Mouse (Mus musculus): ENCODE measurements at regions not wholly inside any gene's neighbourhood (a gene's known extent, or its start where the extent isn't known, plus 50 kb on each side); places are given as distances from the start of the nearest gene placed in this dataset.
"Not testable (repeated sequence)": the region's sequence is repeated elsewhere in the genome, so short reads cannot be mapped to it uniquely, and the experiment has no call there.

DNA sequence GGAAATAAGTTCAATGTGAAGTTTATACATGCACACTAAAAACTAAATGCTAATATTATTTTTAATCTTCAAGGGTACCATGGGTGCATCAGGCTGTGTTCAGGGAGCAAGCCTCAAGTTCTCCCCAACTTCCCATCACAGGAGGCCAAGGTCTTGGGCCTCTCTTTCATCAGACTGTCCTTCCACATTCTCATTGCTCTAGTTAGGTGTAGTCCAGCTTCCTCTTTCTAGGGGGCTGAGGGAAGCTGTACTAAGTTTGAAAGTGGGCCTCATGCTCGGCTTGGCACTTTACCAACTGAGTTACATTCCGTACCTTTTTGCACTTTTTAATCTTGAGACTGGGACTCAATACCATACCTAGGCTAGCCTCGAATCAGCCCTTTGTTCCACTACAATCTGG lies 173.3 kb downstream of the Dhx15 start:
- no peak for DNase-seq (ENCODE audit: extremely low spot score in 1 of 2, low spot score in 1 of 2)

DNA sequence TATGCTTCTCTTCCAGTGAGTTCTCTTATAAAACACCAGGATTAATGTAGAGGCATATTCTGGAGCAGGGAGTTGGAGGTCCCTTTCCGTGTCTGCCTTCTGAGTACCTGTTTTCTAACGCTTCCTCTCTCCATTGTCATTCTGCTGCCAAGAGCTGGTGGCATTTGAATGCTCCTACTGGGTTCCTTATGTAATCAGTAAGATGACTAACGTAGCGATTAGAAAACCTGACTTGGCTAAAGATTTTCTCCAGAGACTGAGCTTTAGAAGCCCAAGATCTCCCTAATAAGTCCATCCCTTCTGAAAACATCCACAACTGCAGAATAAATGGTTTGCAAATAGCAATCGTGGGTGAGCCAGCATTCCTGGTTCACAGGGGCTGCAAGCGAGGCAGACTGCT lies 174.5 kb downstream of the Dhx15 start:
- DNase-seq (ENCODE audit: extremely low spot score in 1 of 2, low spot score in 1 of 2), result peak in 1 of 2 experiments; percentile 34

DNA sequence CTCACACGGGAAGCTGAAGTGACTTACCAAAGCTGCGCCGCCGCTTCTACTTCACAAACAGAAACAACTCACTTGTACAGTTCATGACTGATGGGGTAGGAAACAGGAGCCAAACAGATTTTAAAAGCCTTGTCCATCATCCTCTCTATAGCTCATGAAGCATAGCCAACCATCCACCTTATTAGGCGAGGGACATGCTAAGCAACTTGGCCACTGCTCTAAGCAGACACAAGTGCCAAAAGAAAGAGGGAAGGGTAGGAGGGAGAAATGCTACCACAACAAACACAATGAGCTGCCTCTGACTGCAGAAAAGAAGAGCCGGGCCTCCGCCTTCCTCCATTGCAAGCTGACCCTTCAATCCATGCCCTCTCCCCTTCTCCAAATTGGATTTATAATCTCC lies 179.9 kb downstream of the Dhx15 start:
- DNase-seq (ENCODE audit: extremely low spot score in 1 of 2, low spot score in 1 of 2), result no peak

DNA sequence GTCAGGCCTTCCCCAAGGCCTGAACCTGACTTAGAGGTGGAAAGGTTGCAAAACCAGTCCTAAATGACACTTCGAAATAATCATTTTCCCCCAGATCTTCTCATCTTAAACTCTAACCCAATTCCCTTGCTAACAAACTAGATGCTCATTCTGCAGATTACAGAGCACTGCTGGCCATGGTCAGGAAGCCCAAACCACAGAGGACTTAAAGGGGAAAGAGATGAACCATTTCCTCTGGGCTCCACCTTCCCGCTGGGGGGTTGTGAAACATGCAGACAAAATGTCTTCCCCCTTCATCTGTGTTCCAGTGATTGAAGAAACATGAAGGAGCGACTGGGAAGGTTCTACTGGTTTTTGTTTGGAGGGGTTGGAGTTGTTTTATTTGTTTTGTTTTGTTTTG lies 181.4 kb downstream of the Dhx15 start:
- no peak for DNase-seq (ENCODE audit: extremely low spot score in 1 of 2, low spot score in 1 of 2)

DNA sequence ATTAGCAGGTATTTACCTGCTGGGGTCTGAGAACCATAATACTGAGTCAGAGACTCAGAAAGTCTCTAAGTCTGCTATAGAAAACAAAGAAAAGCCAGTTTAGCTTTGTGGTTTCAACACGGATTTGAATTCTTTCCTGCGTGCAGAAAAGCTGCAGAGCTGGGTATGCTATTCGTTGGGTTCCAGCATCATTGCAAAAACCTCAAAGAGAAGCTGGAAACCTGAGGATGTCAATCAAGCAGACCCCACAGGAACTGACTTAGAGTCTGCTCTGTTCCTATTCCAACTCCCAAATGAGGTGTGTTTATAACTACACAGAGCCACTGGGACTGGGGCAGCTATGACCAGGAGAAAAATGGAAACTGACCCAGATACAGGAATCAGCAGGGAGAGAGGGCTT lies 183.5 kb downstream of the Dhx15 start:
- DNase-seq (ENCODE audit: extremely low spot score in 1 of 2, low spot score in 1 of 2), result no peak

DNA sequence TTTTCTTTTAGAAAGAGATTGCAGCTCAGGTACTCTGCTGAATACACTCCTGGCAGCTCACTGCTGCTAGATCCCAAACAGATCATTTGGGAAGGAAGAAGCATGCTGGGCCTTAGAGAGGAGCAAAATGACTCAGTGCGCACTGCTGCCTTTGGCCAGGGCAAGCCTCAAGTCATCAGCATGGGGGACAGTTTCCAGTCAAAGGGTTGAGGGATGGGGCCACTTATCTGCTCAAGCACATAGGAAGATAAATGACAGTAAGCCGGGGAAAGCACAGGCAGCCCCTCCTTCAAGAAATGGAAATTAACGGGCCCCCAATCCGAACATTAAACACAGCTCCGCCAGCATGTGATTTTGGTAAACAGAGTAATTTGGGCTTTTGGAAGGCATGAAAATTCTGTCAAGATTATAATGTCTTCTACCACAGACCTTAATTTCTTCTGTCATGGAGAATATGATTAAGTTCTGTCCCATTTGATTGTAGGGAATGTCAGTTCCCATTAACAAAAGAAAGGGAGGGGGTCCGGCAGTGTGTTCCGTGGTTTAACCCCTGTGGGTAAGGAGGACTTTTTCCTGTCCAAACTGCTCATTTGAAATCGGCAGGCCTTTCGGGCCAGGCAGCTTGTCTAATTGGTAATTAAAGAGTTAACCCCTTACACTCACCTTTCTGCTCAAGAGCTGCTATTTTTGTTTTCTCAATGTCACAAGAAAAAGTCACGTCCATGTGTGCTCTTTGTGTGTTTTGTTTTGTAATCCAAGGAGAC lies 199.3 kb downstream of the Dhx15 start:
- DNase-seq (ENCODE audit: extremely low spot score in 1 of 2, low spot score in 1 of 2), result no peak

DNA sequence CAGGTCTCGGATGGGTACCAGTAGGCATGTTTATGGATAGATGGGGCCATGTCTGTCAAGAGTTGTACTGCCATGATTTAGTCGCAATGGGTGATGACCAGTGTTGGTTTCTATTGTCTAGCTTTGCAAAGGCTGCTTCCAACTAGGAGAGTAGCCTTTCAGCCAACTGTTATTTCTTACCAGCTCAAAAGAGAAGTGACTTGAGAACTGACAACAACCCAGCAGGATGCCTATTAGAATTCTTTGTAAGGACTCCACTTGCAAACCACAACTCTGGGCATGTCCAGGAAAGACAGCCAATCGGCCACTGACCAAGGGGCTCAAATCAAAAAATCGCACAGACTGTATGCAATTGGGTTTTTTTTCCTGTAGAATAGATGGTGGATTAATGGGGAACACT lies 200.9 kb downstream of the Dhx15 start:
- no peak for DNase-seq (ENCODE audit: extremely low spot score in 1 of 2, low spot score in 1 of 2)

DNA sequence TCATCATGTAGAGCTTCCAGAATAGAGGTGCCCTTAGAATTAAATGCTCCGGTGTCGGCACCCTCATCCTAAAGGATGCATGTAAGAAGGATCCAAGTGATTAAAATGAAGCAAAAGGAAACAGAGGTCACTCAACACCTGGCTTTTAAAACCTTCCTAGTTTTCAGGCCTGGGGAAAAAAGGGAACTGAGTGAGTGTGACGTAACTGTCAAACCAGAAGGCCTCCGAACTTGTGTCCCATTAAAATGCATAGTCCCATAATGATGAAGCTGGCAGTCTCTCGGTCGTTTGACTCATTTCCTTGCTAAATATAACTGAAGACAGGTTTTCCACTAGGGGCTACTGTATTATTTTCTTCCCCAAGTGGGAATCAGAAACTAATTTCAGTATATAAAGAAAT lies 201.4 kb downstream of the Dhx15 start:
- DNase-seq (ENCODE audit: extremely low spot score in 1 of 2, low spot score in 1 of 2), result no peak

DNA sequence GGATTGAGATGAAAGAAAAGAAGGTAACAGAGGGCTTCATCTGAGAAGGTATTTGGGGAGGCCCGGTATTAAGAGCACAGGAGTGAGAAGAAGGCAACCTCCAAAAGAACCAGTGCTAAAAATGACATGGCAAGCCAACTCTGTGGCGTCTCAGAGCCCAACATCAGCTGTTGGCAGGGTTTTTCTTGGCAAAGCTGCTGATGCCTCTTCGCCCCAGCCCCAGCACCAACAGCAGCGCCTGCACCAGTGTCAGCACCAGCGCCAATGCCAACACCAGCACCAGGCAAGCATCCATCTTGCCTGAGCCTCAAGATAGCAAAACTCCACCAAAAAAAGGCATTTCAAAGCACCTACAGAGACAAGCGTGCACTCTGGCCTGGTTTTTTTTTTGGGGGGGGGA lies 205.3 kb downstream of the Dhx15 start:
- DNase-seq (ENCODE audit: extremely low spot score in 1 of 2, low spot score in 1 of 2), result peak in 1 of 2 experiments; percentile 42

DNA sequence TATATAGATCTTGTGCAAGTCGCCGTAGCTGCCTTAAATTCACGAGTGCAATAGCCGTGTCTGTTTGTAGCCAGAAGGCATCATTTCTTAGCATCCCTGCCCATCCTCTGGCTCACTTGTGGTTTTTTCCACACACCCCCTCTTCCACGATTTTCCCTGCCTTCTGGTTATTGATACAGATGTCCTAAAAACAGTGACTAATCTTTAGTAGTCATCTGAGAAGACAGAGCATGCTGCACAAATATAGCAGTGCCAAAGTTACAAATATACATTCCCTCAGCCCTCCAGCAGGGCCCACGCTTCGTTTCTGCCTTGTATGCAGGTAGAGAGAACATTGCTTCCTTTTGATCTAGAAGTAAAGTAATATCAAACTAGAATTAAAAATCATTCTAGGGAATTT lies 207.5 kb downstream of the Dhx15 start:
- peak; percentile 59 to 73 for DNase-seq (ENCODE audit: extremely low spot score in 1 of 2, low spot score in 1 of 2)

DNA sequence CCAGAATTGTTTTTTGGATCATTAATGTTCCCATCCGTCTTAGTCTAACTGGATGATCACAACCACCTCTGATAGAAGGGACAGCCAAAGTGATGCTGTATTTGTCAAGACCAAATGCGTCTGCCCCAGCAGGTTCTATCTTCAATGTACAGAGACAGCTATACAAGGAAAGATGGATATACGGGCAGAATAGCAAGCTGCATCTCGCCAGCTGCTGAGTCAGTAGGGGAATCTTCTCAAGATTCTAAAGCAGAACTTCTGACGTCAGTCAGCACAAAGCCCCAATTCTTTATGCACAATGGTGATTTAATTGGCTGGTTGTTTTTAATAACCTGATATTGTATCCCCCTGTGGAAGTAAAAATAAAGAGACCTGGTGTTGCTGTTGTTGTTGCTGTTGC lies 209.4 kb downstream of the Dhx15 start:
- peak in 1 of 2 experiments; percentile 32 for DNase-seq (ENCODE audit: extremely low spot score in 1 of 2, low spot score in 1 of 2)

DNA sequence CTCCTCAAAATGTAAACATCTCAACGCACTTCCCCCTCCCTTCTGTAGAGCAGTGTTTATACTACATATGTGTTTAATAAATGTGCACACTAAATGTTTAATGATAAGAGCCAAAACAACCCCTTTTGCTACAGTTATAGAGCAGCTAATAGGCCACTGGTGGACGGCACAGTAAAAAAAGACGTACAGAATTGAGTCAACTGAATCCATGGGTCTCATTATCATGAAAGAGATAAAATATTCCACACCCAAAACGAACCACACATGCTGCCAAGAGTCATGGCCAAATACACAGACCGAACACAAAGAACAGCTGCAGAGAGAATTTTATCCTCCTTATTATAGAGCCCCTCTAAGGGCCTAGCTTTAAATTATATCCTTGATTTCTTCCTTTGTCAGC lies 237.8 kb downstream of the Dhx15 start:
- no peak for DNase-seq (ENCODE audit: extremely low spot score in 1 of 2, low spot score in 1 of 2)

DNA sequence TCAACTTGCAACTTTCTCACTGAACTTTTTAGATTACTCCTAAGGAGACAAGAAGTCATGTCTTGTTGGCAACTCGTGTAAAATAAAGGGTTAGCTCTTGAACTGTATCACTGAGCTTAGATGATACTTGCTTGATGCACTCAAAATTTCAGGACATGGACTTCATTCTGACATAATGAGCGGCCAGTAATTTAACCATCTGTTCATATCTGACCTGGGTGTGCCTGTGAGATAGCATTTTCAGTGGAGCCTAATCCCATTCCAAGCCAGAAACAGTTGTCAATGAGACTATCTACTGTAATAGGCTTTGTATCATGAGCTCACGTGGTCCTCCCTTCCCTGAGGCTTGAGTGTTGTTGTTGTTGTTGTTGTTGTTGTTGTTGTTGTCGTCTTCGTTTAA lies 240.3 kb downstream of the Dhx15 start:
- no peak for DNase-seq (ENCODE audit: extremely low spot score in 1 of 2, low spot score in 1 of 2)

DNA sequence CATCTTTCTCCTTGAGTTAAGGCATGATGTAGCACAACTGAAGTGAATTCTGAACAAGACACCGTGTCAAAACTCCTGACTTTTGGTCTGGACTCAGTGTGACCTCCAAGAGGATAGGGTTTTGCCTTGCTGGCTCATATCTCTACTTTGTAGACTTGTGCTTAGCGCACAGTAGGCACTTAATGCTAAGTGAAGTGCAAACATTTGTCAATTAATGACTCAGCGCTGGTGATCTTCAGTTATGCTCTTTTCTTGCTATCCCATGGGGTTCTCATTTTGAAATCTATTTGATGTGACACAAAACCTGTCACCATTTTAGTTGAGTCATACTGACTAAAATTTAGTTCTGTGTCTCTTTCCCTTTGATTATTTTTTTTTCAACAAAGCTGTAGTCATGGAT lies 244.3 kb downstream of the Dhx15 start:
- no peak for DNase-seq (ENCODE audit: extremely low spot score in 1 of 2, low spot score in 1 of 2)

DNA sequence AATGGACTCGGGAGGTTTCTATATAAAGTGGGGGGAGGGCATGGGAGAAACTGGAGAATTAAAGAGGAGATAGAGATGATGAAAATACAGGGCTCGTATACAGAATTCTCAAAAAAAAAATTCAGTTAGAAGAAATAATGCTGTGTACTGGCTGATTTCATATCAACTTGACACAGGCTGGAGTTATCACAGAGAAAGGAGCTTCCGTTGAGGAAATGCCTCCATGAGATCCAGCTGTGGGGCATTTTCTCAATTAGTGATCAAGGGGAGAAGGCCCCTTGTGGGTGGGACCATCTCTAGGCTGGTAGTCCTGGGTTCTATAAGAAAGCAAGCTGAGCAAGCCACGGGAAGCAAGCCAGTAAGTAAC lies 248.4 kb downstream of the Dhx15 start:
- DNase-seq (ENCODE audit: extremely low spot score in 1 of 2, low spot score in 1 of 2), result not testable (repeated sequence)

DNA sequence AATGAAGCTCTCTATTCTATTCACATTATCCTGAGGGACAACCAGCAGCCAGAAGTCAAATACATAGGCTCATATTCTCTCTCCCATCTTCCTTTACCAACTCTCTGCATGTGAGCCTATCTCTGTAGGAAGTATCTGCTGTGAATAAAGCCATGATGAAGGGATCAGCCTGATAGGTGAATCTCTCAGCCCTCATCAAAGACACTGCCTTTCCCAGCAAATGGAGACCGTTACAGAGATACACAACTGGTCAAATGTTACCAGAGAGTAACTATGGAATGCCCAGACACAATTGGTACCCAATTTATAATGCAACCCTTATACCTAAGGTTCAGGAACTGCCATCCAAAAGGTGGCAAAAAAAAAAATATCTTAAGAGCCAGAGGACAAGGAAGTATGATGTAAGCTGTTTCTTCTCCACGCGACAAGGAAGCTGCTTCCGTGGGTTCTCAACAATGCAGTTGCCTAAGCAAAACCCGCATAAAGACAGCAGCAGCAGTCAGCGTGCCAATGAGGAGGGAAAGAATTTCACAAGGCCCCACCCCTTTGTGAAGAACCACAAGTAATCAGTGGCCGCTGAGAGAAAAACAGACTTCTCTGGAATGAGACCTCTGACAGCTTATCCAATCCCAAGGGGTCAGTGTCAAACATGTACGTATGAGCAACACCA lies 248.9 kb downstream of the Dhx15 start:
- DNase-seq (ENCODE audit: extremely low spot score in 1 of 2, low spot score in 1 of 2), result no peak

DNA sequence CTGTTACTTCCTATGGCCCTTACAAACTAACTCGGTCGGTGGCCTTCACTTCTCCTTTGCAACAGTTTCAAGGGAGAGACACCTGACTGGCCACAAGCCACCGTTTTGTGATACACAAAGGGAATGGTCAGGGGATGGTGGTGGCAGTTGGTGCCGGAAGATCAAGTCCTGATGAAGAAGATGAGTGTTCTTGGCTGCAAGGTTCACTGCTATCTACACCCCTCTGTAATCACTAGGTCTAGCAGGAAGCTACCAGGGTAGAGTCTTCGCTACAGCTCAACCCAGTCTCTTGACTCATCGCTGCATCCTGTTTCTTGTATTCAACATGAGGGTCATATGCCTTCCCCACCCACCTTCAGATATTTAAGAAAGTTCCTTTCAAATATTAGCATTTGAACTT lies 251.5 kb downstream of the Dhx15 start:
- no peak for DNase-seq (ENCODE audit: extremely low spot score in 1 of 2, low spot score in 1 of 2)

DNA sequence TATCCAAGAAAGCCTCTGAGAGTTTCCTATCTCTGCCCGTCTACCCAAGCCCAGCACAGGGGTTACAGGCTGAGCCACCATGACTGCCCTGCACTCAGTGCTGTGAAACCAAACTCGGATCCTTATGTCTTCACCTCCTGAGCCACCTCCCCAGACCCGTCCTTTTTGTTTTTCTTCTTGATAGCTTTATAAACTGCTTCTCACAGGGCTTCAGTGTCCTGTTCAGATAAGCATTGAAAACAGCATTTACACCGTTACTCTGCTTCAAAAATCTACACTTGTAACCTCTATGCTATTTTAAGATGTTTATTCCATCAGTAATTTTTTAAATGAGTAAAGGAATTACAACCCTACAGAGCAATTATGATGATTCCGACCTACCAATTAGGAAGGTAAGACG lies 253.0 kb downstream of the Dhx15 start:
- DNase-seq (ENCODE audit: extremely low spot score in 1 of 2, low spot score in 1 of 2), result no peak

DNA sequence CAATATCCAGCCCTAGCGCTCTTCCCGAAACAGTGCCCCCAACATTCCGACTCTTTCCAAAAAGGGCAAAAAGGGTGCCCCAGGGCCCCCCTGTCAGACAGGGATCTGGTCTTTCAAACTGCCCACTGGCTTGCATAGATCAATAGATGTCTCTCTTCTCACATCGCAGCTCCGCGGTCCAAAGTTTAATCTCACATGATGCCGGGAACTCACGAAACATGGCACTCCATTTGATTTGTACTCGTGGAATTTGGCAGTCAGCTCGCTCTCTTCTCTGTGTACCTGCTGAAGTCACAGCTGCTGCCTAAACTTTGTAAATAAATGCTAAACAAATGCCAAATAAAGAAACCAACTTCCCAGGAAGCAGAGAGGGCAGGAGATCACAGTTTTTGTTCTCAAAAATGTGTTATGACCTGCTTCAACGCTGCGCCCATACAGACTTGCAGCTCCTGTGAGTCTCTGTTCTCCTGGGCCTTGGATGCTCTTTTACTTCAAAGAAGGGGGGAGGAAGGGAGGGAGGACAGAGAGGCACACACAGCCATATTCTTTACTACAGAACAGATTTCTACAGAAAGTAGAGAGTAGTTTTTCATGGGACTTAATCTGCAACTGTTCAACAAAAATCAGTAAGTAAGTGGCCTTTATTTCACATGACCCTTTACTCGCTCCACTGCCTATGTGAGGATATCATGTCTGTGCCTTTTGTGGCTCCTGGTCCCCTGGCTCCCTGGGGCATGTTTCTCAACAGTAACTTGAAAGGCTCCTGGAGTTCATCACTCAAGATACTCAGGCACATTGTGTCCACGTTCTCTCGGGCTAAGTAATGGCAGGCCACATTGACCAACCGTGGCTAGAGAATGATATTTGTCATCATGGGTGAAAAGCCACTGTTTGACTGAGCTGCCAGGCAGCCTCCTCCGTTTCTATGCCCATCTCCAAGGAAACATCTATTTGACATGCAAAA lies 254.6 kb downstream of the Dhx15 start:
- no peak for DNase-seq (ENCODE audit: extremely low spot score in 1 of 2, low spot score in 1 of 2)

DNA sequence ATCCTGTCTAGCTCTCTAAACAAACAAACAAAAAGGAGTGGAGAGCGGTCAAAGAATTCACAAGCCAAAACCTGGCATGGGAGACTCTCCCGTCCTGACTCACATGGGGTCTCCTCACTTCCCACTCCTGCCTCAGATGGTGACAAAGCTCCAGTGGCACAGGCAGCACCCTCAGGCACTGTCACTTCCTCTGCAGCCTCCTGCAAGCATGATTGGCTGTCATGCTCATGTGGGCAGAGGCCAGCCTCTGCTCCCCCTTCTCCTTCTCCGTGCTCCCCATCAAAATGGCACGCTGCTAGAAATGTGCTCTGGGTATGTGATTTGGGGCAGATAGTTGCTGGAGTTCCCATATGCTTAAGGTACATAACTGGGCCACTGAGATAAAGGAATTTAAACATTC lies 255.4 kb downstream of the Dhx15 start:
- DNase-seq (ENCODE audit: extremely low spot score in 1 of 2, low spot score in 1 of 2), result no peak

DNA sequence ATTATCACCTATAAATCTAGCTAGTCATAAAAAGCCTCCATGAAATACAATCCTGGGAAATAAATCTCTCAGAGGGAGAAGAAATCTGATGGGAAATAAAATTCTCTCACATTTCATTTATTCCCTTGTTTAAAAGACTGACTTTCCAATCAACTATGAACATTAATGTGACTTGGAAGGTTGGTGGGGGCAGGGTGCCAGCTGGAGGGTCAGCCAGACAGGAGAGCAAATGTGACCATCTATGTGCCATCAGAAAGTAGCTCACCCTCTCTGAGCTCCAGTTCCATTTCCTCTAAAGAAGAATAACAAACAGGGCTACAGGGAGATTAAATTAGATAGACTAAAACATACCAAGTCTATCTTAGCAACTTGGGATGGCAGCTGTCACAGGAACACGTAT lies 257.0 kb downstream of the Dhx15 start:
- DNase-seq (ENCODE audit: extremely low spot score in 1 of 2, low spot score in 1 of 2), result no peak
